Mouse (Mus musculus) neural tube, embryonic 14.5 days (tissue): ENCODE results near the gene Zbtb20. TPM values are rescaled to one million over a fixed set of nuclear protein-coding genes. Genes with fewer than 3 reads are reported as not detected.

Source experiments
- ATAC-seq: fragments of 200-750 bp; cut with Nextera tagmentation; 2 replicates; pipeline ENCODE4 v1.8.0; 2017; ENCODE audit warnings: low read depth, mild to moderate bottlenecking, moderate TSS enrichment, moderate library complexity
- H3K27ac ChIP-seq: fragments of 300-500 bp; sonication (generic); 2 replicates; pipeline ENCODE4 v1.5.1; 2014; ENCODE audit warnings: low read depth, mild to moderate bottlenecking, control low read depth, low read length, moderate library complexity, mixed read lengths
- H3K27me3 ChIP-seq: fragments of 300-500 bp; sonication (generic); 2 replicates; pipeline ENCODE4 v1.6.1; 2014; ENCODE audit warnings: low read length; ENCODE audit not compliant: control insufficient read depth, insufficient read depth
- H3K36me3 ChIP-seq: fragments of 300-500 bp; sonication (generic); 2 replicates; pipeline ENCODE4 v1.6.1; 2014; ENCODE audit warnings: low read length, mixed read lengths; ENCODE audit not compliant: control insufficient read depth, insufficient read depth
- H3K4me1 ChIP-seq: fragments of 300-500 bp; sonication (generic); 2 replicates; pipeline ENCODE4 v1.6.1; 2014; ENCODE audit warnings: low read length; ENCODE audit not compliant: control insufficient read depth, insufficient read depth
- H3K4me2 ChIP-seq: fragments of 300-500 bp; sonication (generic); 2 replicates; pipeline ENCODE4 v1.6.1; 2014; ENCODE audit warnings: mild to moderate bottlenecking, low read depth, low read length, control low read depth
- H3K4me3 ChIP-seq: fragments of 300-500 bp; sonication (generic); 2 replicates; pipeline ENCODE4 v1.5.1; 2014; ENCODE audit warnings: low read depth, low read length, control low read depth, mixed read lengths
- H3K9ac ChIP-seq: fragments of 300-500 bp; sonication (generic); replicated peaks from 2 replicates; pipeline ENCODE4 v1.6.1; 2014; ENCODE audit warnings: low read depth, mild to moderate bottlenecking, control low read depth, low read length, mixed read lengths
- H3K9me3 ChIP-seq: fragments of 300-500 bp; sonication (generic); 2 replicates; pipeline ENCODE4 v1.6.1; 2016; ENCODE audit warnings: low read length; ENCODE audit not compliant: control insufficient read depth
- WGBS: fragments of 180-500 bp; shearing (Covaris S2); extraction: QIAGEN DNeasy Blood & Tissue Kit; methylation state at CpG from one replicate; pipeline ENCODE4 v1.1.7; 2014; 5-methylcytosine and 5-hydroxymethylcytosine counted together
- polyA plus RNA-seq: library from polyadenylated mRNA; unstranded; fragments of >200 nt; fragmentation: Nextera tagmentation; extraction: Ambion mirVana; gene quantifications from 2 replicates; pipeline ENCODE4 v1.2.1, GENCODE M21; 2014

Gene Zbtb20
- polyA plus RNA-seq, 1 experiment from 2014 or later, result 57.2 TPM

GRCm38 (mm10) chr16:43539659-43540096 lies 664.0 kb downstream of the Zbtb20 start:
- WGBS, result 80% methylated on average over 12 of the region's 12 CpGs
- Histone ChIP-seq H3K9ac (no peak overlapping the region), H3K9me3 (no peaks in the 10 kb centered on the region), H3K27me3 (no peaks in the 10 kb centered on the region), H3K4me1 (no peaks in the 10 kb centered on the region), H3K4me2 (no peak overlapping the region), H3K27ac (peak overlapping the region; percentile 4; the same call in 1 of the 2 replicates), H3K36me3 (no peaks in the 10 kb centered on the region), H3K4me3 (no peak overlapping the region)
- ATAC-seq, result peak; percentile 24; the same call in 1 of the 2 replicates

- no peaks in the 10 kb centered on the region for H3K27me3 ChIP-seq
- ATAC-seq, result peak; percentile 82
- no peaks in the 10 kb centered on the region for H3K9me3 ChIP-seq
- H3K9ac ChIP-seq, result no peak overlapping the region
- no peak overlapping the region for H3K4me3 ChIP-seq
- 31% methylated on average over 3 of the region's 3 CpGs for WGBS
- no peaks in the 10 kb centered on the region for H3K4me1 ChIP-seq
- no peaks in the 10 kb centered on the region for H3K36me3 ChIP-seq
- H3K27ac ChIP-seq, result no peak overlapping the region
- no peak overlapping the region for H3K4me2 ChIP-seq
These were observed 664.4 kb downstream of the Zbtb20 start for GRCm38 (mm10) chr16:43540108-43540507.

GRCm38 (mm10) chr16:43540546-43541167 lies 665.0 kb downstream of the Zbtb20 start:
- no peaks in the 10 kb centered on the region for H3K27me3 ChIP-seq
- WGBS, result 97% methylated on average over 10 of the region's 10 CpGs
- H3K4me3 ChIP-seq, result no peak overlapping the region
- no peak overlapping the region for H3K9ac ChIP-seq
- no peaks in the 10 kb centered on the region for H3K36me3 ChIP-seq
- no peaks in the 10 kb centered on the region for H3K4me1 ChIP-seq
- H3K9me3 ChIP-seq, result no peaks in the 10 kb centered on the region
- no peak for ATAC-seq
- no peak overlapping the region for H3K4me2 ChIP-seq
- H3K27ac ChIP-seq, result no peak overlapping the region

GRCm38 (mm10) chr16:43545261-43545660 lies 669.6 kb downstream of the Zbtb20 start:
- Histone ChIP-seq H3K4me3 (no peak overlapping the region), H3K9me3 (no peaks in the 10 kb centered on the region), H3K36me3 (no peaks in the 10 kb centered on the region), H3K9ac (no peak overlapping the region), H3K27me3 (no peaks in the 10 kb centered on the region), H3K4me1 (peaks cover 16% of the 10 kb centered on the region; the same call in 1 of the 2 replicates), H3K4me2 (no peak overlapping the region), H3K27ac (no peak overlapping the region)
- ATAC-seq, result no peak
- WGBS, result 96% methylated on average over 4 of the region's 4 CpGs

GRCm38 (mm10) chr16:43547323-43548180 lies 671.9 kb downstream of the Zbtb20 start:
- Histone ChIP-seq H3K4me1 (peaks cover 16% of the 10 kb centered on the region; the same call in 1 of the 2 replicates), H3K9ac (no peak overlapping the region), H3K4me3 (no peak overlapping the region), H3K27ac (0 out of 2 replicates have a peak overlapping the region, but pooled peaks have one; percentile 4), H3K9me3 (no peaks in the 10 kb centered on the region), H3K27me3 (no peaks in the 10 kb centered on the region), H3K4me2 (no peak overlapping the region), H3K36me3 (no peaks in the 10 kb centered on the region)
- WGBS, result 54% methylated on average over 19 of the region's 19 CpGs
- ATAC-seq, result no peak

GRCm38 (mm10) chr16:43548774-43549173 lies 673.1 kb downstream of the Zbtb20 start:
- H3K4me3 ChIP-seq, result no peak overlapping the region
- ATAC-seq, result no peak
- no peak overlapping the region for H3K9ac ChIP-seq
- H3K27ac ChIP-seq, result no peak overlapping the region
- no peaks in the 10 kb centered on the region for H3K9me3 ChIP-seq
- H3K36me3 ChIP-seq, result no peaks in the 10 kb centered on the region
- no peak overlapping the region for H3K4me2 ChIP-seq
- H3K4me1 ChIP-seq, result peaks cover 16% of the 10 kb centered on the region
- WGBS, result 74% methylated on average over 5 of the region's 5 CpGs
- no peaks in the 10 kb centered on the region for H3K27me3 ChIP-seq

- Histone ChIP-seq H3K9me3 (no peaks in the 10 kb centered on the region), H3K4me1 (peaks cover 16% of the 10 kb centered on the region), H3K27me3 (no peaks in the 10 kb centered on the region), H3K4me3 (no peak overlapping the region), H3K36me3 (no peaks in the 10 kb centered on the region), H3K27ac (0 out of 2 replicates have a peak overlapping the region, but pooled peaks have one; percentile 7), H3K9ac (no peak overlapping the region), H3K4me2 (no peak overlapping the region)
- WGBS, result 43% methylated on average over 9 of the region's 9 CpGs
- peak; percentile 44; the same call in 1 of the 2 replicates for ATAC-seq
These were observed 673.9 kb downstream of the Zbtb20 start for GRCm38 (mm10) chr16:43549425-43550089.

- no peak for ATAC-seq
- Histone ChIP-seq H3K9ac (no peak overlapping the region), H3K9me3 (no peaks in the 10 kb centered on the region), H3K4me1 (peaks cover 18% of the 10 kb centered on the region), H3K27ac (no peak overlapping the region), H3K36me3 (no peaks in the 10 kb centered on the region), H3K4me2 (no peak overlapping the region), H3K27me3 (no peaks in the 10 kb centered on the region), H3K4me3 (no peak overlapping the region)
- WGBS, result 95% methylated on average over 1 of the region's 1 CpGs
These were observed 676.8 kb downstream of the Zbtb20 start for GRCm38 (mm10) chr16:43552443-43552842.
